Mouse (Mus musculus) MEL (cell line): ENCODE measurements around the gene Rtn2. TPM values are rescaled to one million over a fixed set of nuclear protein-coding genes. Genes with fewer than 3 reads are reported as not detected.
A peak's percentile ranks its signal among the peaks of the same experiment; 100 is the strongest.

ENCODE experiments used
- DNase-seq: peaks from one replicate; pipeline ENCODE4 v3.0.0; 2011; ENCODE audit warnings: low read depth, low spot score
- H3K27ac ChIP-seq: 2 replicates; pipeline ENCODE4 v1.5.1; 2012; ENCODE audit warnings: low read depth, mild to moderate bottlenecking, control low read depth, low read length, moderate library complexity; ENCODE audit not compliant: control insufficient read depth
- H3K27me3 ChIP-seq, 2 experiments: fragments of 150-350 bp in 1 of 2; sonication (generic) in 1 of 2; 2 replicates each; pipeline ENCODE4 v1.6.1; 2012; ENCODE audit warnings: low read length in 2 of 2, mild to moderate bottlenecking in 2 of 2, improper control_type of control experiment in 1 of 2, moderate library complexity in 1 of 2; ENCODE audit not compliant: insufficient read depth in 2 of 2, control insufficient read depth in 1 of 2
- H3K36me3 ChIP-seq, 2 experiments: 2 replicates each; pipeline ENCODE4 v1.6.1; 2012 to 2014; ENCODE audit warnings: low read length in 2 of 2, improper control_type of control experiment in 1 of 2, inconsistent platforms in 1 of 2, mild to moderate bottlenecking in 1 of 2; ENCODE audit not compliant: insufficient read depth in 2 of 2, control insufficient read depth in 1 of 2
- H3K4me1 ChIP-seq, 2 experiments: fragments of 150-350 bp in 1 of 2; sonication (generic) in 1 of 2; 2 replicates each; pipeline ENCODE4 v1.6.1; 2012; ENCODE audit warnings: low read length in 2 of 2, improper control_type of control experiment in 1 of 2, mild to moderate bottlenecking in 1 of 2; ENCODE audit not compliant: insufficient read depth in 2 of 2, control insufficient read depth in 1 of 2
- H3K4me3 ChIP-seq, 2 experiments: fragments of 150-350 bp in 1 of 2; sonication (generic) in 1 of 2; 2 replicates each; pipeline ENCODE4 v1.5.1; 2012; ENCODE audit warnings: low read depth in 2 of 2, low read length in 2 of 2, mild to moderate bottlenecking in 2 of 2, moderate library complexity in 2 of 2, control low read depth in 1 of 2, improper control_type of control experiment in 1 of 2; ENCODE audit not compliant: control insufficient read depth in 1 of 2, insufficient read depth in 1 of 2
- H3K79me2 ChIP-seq: 2 replicates; pipeline ENCODE4 v1.6.1; 2012; ENCODE audit warnings: mild to moderate bottlenecking, low read length, moderate library complexity; ENCODE audit not compliant: control insufficient read depth, poor library complexity, insufficient read depth
- H3K9ac ChIP-seq: 2 replicates; pipeline ENCODE4 v1.6.1; 2012; ENCODE audit warnings: low read depth, mild to moderate bottlenecking, control low read depth, low read length, moderate library complexity; ENCODE audit not compliant: control insufficient read depth, poor library complexity, severe bottlenecking
- H3K9me3 ChIP-seq: fragments of 150-350 bp; sonication (generic); replicated peaks from 2 replicates; pipeline ENCODE4 v1.6.1; 2012; ENCODE audit warnings: mild to moderate bottlenecking, low read length, improper control_type of control experiment, moderate library complexity; ENCODE audit not compliant: insufficient read depth
- BHLHE40 ChIP-seq: IDR thresholded peaks from 2 replicates; pipeline ENCODE4 v1.6.1; 2012; ENCODE audit warnings: low read depth, mild to moderate bottlenecking, inconsistent platforms, low read length, improper control_type of control experiment, borderline replicate concordance
- CHD2 ChIP-seq: IDR thresholded peaks from 2 replicates; pipeline ENCODE4 v1.6.1; 2011; ENCODE audit warnings: low read length, improper control_type of control experiment
- CTCF ChIP-seq, 3 experiments: IDR thresholded peaks in 2 of 3; conservative IDR thresholded peaks in 1 of 3; 2 replicates each; pipeline ENCODE4 v1.5.1; 2011 to 2012; ENCODE audit warnings: low read length in 3 of 3, low read depth in 2 of 3, mild to moderate bottlenecking in 2 of 3, improper control_type of control experiment in 1 of 3, inconsistent platforms in 1 of 3, mixed read lengths in 1 of 3, moderate library complexity in 1 of 3; ENCODE audit not compliant: control insufficient read depth in 1 of 3, insufficient read depth in 1 of 3, poor library complexity in 1 of 3, severe bottlenecking in 1 of 3
- E2F4 ChIP-seq: IDR thresholded peaks from 2 replicates; pipeline ENCODE4 v1.6.1; 2011; ENCODE audit warnings: low read depth, low read length, improper control_type of control experiment, borderline replicate concordance
- JUND ChIP-seq: IDR thresholded peaks from 2 replicates; pipeline ENCODE4 v1.6.1; 2011; ENCODE audit warnings: low read depth, mild to moderate bottlenecking, improper control_type of control experiment, low read length
- MAZ ChIP-seq: IDR thresholded peaks from 2 replicates; pipeline ENCODE4 v1.6.1; 2012; ENCODE audit warnings: low read depth, mild to moderate bottlenecking, inconsistent platforms, low read length, improper control_type of control experiment
- NELFE ChIP-seq: IDR thresholded peaks from 2 replicates; pipeline ENCODE4 v1.6.1; 2011; ENCODE audit warnings: low read depth, low read length, improper control_type of control experiment
- NRF1 ChIP-seq: IDR thresholded peaks from 2 replicates; pipeline ENCODE4 v1.6.1; 2014; ENCODE audit warnings: low read depth, mild to moderate bottlenecking, inconsistent platforms, low read length, improper control_type of control experiment, moderate library complexity; ENCODE audit not compliant: poor library complexity, insufficient read depth, severe bottlenecking
- POLR2A ChIP-seq, 2 experiments: IDR thresholded peaks; 2 replicates each; pipeline ENCODE4 v1.6.1; 2011 to 2012; ENCODE audit warnings: low read length in 2 of 2, mild to moderate bottlenecking in 2 of 2, control low read depth in 1 of 2, improper control_type of control experiment in 1 of 2, low read depth in 1 of 2, moderate library complexity in 1 of 2; ENCODE audit not compliant: control insufficient read depth in 1 of 2, insufficient read depth in 1 of 2, poor library complexity in 1 of 2
- POLR2AphosphoS5 ChIP-seq: IDR thresholded peaks from 2 replicates; pipeline ENCODE4 v1.6.1; 2012; ENCODE audit warnings: low read depth, borderline replicate concordance, mild to moderate bottlenecking, inconsistent platforms, low read length, moderate library complexity, mixed read lengths
- RAD21 ChIP-seq: IDR thresholded peaks from 2 replicates; pipeline ENCODE4 v1.6.1; 2011; ENCODE audit warnings: mild to moderate bottlenecking, low read depth, low read length, improper control_type of control experiment
- SIN3A ChIP-seq: IDR thresholded peaks from 2 replicates; pipeline ENCODE4 v1.6.1; 2012; ENCODE audit warnings: low read length, improper control_type of control experiment, inconsistent platforms
- TBP ChIP-seq: IDR thresholded peaks from 2 replicates; pipeline ENCODE4 v1.8.0; 2011; ENCODE audit warnings: low read depth, low read length, improper control_type of control experiment
- TCF12 ChIP-seq: IDR thresholded peaks from 2 replicates; pipeline ENCODE4 v1.6.1; 2014; ENCODE audit warnings: low read depth, mild to moderate bottlenecking, inconsistent platforms, low read length, improper control_type of control experiment, moderate library complexity
- ZC3H11A ChIP-seq: IDR thresholded peaks from 2 replicates; pipeline ENCODE4 v1.6.1; 2012; ENCODE audit warnings: low read depth, mild to moderate bottlenecking, inconsistent platforms, low read length, improper control_type of control experiment
- ZKSCAN1 ChIP-seq: IDR thresholded peaks from 2 replicates; pipeline ENCODE4 v1.6.1; 2012; ENCODE audit warnings: low read depth, mild to moderate bottlenecking, inconsistent platforms, low read length, improper control_type of control experiment, moderate library complexity
- ZNF384 ChIP-seq: IDR thresholded peaks from 2 replicates; pipeline ENCODE4 v1.6.1; 2012; ENCODE audit warnings: low read depth, mild to moderate bottlenecking, inconsistent platforms, low read length, improper control_type of control experiment
- polyA plus RNA-seq, 2 experiments: library from polyadenylated mRNA; stranded (reverse) in 1 of 2; unstranded in 1 of 2; fragments of >175 nt in 1 of 2; fragments of >200 nt in 1 of 2; gene quantifications; 2 replicates each; pipeline versions ENCODE4 v1.2.1 to v1.2.4; 2012; ENCODE audit warnings: low replicate concordance in 2 of 2, low read depth in 1 of 2; ENCODE audit not compliant: insufficient read length in 2 of 2, insufficient read depth in 1 of 2, missing spikeins in 1 of 2
- total RNA-seq: library from RNA; depleted of rRNA; stranded (reverse); fragments of 300-350 nt; gene quantifications from 2 replicates; pipeline ENCODE4 v1.2.3, GENCODE M21; 2012

Rtn2 gene
- total and polyA plus RNA-seq, 3 experiments, result 0.27 to 1.4 TPM; not detected in 1

GRCm38 (mm10) chr7:19309884-19310641, 27.6 kb downstream of the Rtn2 start, which contains the start of gene Fosb (continued):
- TF ChIP-seq TBP (peak; percentile 79), BHLHE40 (no peak)
- TF ChIP-seq, all 39 proteins: peak for 14

GRCm38 (mm10) chr7:19311991-19312390, 29.6 kb downstream of the Rtn2 start:
- no peaks in the 10 kb centered on the region for H3K9me3 ChIP-seq
- H3K79me2 ChIP-seq, result no peaks in the 10 kb centered on the region; the same call in 1 of the 2 replicates
- no peak for DNase-seq
- no peak overlapping the region for H3K9ac ChIP-seq
- no peak overlapping the region for H3K27ac ChIP-seq
- no peak overlapping the region for H3K4me3 ChIP-seq
- peaks cover 0 to 9% of the 10 kb centered on the region in 2 experiments; a peak in 1 of 4 replicates for H3K4me1 ChIP-seq
- H3K36me3 ChIP-seq, result no peaks in the 10 kb centered on the region
- no peak for TF ChIP-seq MAZ
- TF ChIP-seq TBP, result no peak
- no peak for TF ChIP-seq POLR2A (IDR thresholded peaks at IDR 0.05; ENCODE audit: control insufficient read depth in 1 of 2, insufficient read depth in 1 of 2, low read depth in 1 of 2, low read length in 2 of 2, poor library complexity in 1 of 2)
- no peak for TF ChIP-seq ZNF384
- no peak for TF ChIP-seq E2F4
- TF ChIP-seq POLR2AphosphoS5, result no peak
- TF ChIP-seq ZC3H11A, result no peak
- TF ChIP-seq RAD21, result no peak
- TF ChIP-seq JUND, result no peak
- no peak for TF ChIP-seq SIN3A
- peaks cover 6 to 7% of the 10 kb centered on the region in 2 experiments; a peak in 3 of 4 replicates for H3K27me3 ChIP-seq

GRCm38 (mm10) chr7:19314033-19314432, 31.6 kb downstream of the Rtn2 start:
- no peaks in the 10 kb centered on the region for H3K9me3 ChIP-seq
- no peak for DNase-seq
- H3K4me3 ChIP-seq, result no peak overlapping the region
- H3K27ac ChIP-seq, result no peak overlapping the region
- peaks cover 6 to 7% of the 10 kb centered on the region in 2 experiments; a peak in 3 of 4 replicates for H3K27me3 ChIP-seq
- H3K36me3 ChIP-seq, result no peaks in the 10 kb centered on the region
- TF ChIP-seq CTCF (IDR thresholded peaks at IDR 0.05 in 2 of 3, conservative IDR thresholded peaks at IDR 0.05 in 1 of 3; ENCODE audit: control insufficient read depth in 1 of 3, insufficient read depth in 1 of 3, low read depth in 2 of 3, low read length in 3 of 3, poor library complexity in 1 of 3, severe bottlenecking in 1 of 3), result no peak
- no peak for TF ChIP-seq JUND
- no peak for TF ChIP-seq CHD2
- TF ChIP-seq NELFE, result no peak
- TF ChIP-seq ZKSCAN1, result no peak
- no peak for TF ChIP-seq ZNF384
- no peak for TF ChIP-seq TCF12
- no peak for TF ChIP-seq SIN3A
- no peak for TF ChIP-seq E2F4
- no peak for TF ChIP-seq NRF1
- no peak for TF ChIP-seq BHLHE40
- no peak overlapping the region for H3K9ac ChIP-seq
- H3K79me2 ChIP-seq, result no peaks in the 10 kb centered on the region
- peaks cover 0 to 15% of the 10 kb centered on the region in 2 experiments; a peak in 1 of 4 replicates for H3K4me1 ChIP-seq
